Mouse (Mus musculus) retina, adult 2 months (tissue): ENCODE measurements around the gene Mgea5.

Source experiments
- DNase-seq: peaks from one replicate; pipeline ENCODE4 v3.0.0-alpha.2; 2012; ENCODE audit warnings: low read depth, low spot score

Gene Mgea5

GRCm38 (mm10) chr19:45796061-45796556 lies 12.5 kb upstream of the Mgea5 start:
- DNase-seq, result no peak

- DNase-seq, result no peak
Measured at GRCm38 (mm10) chr19:45795406-45795944, 11.8 kb upstream of the Mgea5 start.

DNA sequence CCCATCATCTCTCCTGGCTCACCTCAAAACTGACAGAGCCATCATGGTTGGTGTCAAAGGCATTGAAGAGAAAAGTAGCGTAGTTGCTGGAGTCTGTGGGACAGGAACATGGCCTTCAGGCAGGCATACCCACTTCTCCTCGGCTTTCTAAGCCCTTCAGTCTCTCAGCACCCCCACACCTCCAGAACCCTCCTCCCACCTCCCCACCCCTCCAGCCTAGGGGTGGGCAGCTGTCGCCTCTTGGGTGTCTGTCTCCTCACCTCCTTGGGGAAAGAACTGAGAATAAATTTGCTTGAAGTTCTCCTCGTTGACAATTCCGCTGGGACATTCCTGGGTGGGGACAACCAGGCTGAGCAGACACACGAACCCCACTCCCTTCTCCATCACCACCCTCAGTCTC lies 11.1 kb upstream of the Mgea5 start:
- no peak for DNase-seq

- no peak for DNase-seq
Measured at GRCm38 (mm10) chr19:45792404-45792803, 8.8 kb upstream of the Mgea5 start.

DNA sequence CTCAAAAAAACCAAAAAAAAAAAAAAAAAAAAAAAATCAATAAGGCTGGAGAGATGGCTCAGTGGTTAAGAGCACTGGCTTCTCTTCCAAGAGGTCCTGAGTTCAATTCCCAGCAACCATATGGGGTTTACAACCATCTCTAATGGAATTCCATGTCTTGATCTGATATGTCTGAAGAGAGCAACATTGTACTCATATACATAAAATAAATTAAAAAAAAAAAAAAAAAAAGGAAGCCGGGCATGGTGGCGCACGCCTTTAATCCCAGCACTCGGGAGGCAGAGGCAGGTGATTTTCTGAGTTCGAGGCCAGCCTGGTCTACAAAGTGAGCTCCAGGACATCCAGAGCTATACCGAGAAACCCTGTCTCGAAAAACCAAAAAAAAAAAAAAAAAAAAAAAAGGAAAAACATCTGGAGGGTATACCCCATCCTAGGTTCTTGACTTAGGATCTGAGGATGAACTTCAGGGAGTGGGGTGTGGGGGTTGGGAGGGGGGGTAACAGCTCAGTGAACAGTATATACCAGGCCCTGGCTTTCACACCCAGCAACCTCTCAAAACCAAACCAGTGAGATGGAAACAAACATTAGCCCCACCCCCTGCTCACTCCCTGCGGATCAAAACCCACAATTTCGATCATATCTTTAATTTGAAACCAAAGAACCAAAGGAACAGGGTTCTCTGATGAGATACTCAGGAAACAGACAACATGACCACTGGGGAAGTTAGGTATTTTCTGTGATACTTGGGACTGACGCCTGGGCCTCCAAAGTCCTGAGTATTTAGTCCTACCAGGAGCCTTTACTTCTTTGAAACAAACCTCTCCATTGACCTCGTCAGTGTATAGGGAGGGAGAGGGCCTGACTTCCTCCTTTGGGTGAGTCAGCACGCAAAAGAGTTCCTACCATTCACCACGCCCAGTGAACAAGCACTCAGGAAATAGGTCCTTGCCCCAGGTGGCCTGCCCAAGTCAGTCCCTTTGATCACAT lies 6.5 kb upstream of the Mgea5 start:
- DNase-seq, result no peak

- no peak for DNase-seq
Measured at GRCm38 (mm10) chr19:45789365-45789764, 5.7 kb upstream of the Mgea5 start.

DNA sequence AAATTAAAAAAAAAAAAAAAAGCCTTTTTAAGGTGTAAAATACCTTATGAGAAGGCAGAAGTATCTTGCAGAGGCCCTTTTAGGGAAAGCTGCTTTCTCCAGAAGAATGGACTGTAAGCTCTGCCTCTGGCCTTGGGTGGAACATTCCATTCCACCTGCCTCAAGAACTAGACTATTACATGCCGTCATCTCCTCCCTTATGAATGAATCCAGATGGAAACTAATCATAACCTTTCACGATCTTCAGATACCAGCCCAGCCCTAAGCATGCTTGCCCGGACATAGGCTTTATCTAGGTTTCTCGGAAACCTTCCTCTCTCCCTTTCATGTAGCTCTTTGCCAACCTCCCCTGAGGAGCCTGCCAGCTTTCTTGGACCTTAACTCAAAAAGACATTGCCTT lies 4.7 kb upstream of the Mgea5 start:
- DNase-seq, result no peak

DNA sequence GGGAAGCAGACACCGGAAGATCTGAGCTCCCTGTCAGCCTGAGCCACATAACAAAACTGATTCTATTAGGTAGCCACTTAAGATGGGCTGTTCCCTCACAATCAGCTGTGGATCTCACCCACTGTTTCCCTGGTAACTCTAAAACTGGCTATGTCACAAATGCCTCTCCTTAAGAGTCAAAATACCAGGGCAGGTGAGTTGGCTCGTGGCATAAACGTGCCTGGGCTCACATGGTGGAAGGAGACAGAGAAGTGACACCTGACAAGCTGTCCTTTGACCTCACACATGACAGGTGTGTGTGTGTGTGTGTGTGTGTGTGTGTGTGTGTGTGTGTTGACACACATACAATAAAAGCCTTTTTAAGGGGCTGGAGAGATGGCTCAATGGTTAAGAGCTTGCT lies 3.8 kb upstream of the Mgea5 start:
- no peak for DNase-seq

DNA sequence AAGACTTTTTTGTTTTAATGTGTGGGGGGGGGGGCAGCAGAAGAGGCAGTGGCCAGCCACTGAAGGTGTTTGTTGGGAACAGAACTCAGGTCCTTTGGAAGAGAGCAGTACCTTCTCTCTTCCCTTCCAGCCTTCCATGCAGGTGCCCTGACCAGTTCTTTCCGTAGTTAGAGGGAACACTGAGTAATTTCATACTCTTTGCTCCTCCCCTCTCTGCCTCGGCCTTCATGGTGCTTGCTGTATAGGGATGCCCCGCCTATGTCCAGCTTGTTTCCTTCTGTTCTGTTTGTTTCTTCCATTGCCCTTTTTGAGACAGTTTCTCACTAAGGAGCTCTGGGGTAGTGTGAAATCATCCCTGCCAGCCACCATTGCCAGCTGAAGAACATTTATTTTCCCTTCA lies 1.8 kb upstream of the Mgea5 start:
- DNase-seq, result no peak

- no peak for DNase-seq
Measured at GRCm38 (mm10) chr19:45783933-45784576, 418 bp upstream of the Mgea5 start.

DNA sequence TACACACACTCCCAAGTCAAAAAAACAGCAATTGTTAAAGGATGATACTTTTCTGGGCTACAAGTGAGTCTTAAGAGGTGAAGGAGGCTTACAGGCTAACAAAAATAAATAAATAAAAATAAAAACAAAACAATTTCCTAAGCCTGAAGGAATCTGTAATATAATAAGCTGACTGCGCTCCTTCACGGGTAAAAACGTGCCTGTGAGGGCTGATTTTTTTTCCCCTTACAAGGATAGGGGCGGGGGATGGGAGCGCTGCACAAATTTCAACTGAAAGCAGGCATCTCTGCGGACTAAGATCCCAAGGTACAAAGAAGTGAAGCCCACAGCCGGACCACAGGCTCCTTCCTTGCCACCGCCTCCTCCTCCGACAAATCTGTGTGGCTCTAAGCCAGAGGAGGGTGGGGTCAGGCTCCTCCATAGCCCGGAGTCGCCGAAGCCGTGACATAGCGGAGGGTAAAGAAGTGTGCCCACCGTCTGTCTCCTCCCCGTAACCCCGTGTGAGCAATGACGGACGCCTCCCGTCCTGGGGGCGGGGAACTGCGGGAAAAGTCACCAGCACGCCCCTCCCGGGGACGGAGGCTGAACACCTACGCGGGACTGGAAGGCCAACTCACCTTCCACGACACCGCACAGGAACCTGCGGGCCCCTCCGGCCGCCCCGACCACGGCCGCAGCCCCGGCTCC lies 1.2 kb downstream of the Mgea5 start:
- DNase-seq, result peak; percentile 30

DNA sequence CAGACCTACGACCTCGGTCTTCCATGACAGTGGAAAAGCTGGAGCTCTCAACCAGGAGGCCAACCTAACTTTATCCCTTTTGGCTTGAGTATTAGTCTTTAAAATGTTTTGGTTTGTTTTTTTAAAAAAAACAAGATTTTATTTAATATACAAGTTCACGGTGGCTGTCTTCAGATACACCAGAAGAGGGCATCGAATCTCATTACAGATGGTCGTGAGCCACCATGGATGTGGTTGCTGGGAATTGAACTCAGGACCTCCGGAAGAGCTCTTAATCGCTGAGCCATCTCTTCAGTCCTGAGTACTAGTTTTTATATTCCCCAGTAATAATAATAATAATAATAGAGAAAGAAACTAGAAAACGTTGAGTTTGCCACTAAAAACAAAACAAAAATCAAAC lies 2.0 kb downstream of the Mgea5 start:
- no peak for DNase-seq

DNA sequence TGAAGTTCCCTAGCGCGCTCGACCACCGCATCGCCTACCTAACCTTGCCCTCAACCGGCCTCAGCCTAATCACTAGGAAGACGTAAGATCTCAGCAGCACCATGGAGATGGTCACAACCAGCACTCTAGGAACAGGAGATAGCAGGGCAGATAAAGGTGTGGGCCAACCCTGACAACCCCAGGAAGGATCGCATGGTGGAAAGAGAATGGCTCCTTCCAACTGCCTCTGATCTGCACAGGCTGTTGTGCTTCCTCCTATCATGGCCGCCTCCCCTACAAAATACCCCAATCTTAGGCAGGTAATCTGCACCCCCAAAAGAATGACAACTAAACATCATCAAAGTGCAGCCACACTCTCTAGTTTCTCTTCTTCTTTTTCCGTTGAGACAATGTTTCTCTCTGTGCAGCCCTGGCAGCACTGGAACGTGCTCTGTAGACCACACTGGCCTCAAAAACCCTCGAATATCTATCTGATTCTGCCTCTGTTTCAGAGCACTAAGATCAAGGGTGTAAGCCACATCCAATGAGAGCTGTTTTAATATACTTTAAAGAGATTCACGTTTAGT lies 3.2 kb downstream of the Mgea5 start:
- DNase-seq, result no peak

DNA sequence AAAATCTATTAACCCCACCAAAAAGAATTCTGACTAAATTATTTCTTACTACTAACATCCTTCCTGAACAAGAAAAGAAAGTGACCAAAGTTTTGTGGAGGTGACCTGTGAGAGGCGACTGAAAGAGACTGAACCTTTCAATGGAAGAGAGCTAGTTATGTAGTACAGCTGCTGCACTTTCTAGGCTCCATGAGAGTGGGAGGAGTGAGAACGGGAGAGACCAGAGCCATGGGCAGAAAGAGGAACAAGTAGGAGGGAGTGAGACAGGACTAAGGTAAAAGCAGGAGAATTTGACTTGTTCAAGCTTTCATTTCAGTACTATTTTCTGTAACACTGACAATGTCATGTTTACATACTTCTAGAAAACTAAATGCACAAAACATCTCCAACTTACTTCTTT lies 8.2 kb downstream of the Mgea5 start:
- DNase-seq, result no peak

DNA sequence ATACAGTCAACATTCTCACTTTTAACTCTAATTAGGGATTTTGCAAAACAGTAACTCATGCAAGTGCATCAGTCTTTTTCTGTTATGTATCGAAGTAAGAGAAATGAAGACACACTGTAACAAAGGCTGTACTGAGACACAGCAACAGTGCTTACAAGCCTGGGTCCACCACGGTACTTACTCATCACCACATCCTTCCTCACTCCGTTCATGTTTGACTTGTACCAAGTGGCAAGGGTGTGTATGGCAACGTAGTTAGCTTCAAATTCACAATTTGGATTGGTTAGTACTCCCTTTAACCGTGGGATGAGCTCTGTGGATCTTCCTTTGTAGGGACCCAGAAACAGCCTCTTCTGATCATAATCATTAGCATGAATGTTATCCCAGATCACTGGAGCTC lies 12.1 kb downstream of the Mgea5 start:
- no peak for DNase-seq

DNA sequence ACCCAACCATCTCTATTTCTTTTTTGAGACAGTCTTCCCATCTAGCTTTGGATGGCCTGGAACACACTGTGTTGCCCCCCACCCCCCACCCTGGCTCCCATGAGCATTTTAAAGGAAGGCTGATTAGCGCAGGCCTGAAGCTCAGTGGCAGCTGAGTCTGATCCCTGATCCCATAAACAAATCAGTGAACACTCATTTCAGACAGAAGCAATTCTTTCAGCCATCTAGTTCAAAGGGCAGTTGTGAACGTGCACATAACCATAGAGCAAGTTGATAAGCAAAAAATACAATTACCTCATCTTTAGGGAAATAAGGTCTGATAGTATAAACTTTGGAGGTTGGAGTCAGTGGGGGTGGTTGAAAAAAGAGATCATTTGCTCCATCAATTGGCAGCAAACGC lies 22.8 kb downstream of the Mgea5 start:
- no peak for DNase-seq

DNA sequence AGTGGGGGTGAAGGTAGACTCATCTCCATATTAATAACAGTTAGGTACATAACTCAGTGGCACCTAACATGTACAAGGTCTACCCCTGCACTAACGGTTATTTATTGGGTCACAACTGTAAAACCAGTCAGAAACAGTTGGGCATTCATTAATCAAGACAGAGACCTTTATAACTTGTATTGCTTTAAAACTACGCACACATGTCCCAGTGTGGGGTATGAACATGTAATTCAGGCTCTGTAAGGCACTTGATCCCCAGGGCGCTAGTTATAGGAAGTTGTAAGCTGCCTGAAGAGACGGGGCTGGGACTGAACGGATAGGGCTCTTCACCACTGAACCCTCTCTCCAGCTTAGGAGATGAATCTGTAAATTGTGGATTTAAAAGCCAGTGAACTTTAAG lies 25.0 kb downstream of the Mgea5 start:
- DNase-seq, result no peak

- no peak for DNase-seq
Measured at GRCm38 (mm10) chr19:45753551-45753950, 30.1 kb downstream of the Mgea5 start.

DNA sequence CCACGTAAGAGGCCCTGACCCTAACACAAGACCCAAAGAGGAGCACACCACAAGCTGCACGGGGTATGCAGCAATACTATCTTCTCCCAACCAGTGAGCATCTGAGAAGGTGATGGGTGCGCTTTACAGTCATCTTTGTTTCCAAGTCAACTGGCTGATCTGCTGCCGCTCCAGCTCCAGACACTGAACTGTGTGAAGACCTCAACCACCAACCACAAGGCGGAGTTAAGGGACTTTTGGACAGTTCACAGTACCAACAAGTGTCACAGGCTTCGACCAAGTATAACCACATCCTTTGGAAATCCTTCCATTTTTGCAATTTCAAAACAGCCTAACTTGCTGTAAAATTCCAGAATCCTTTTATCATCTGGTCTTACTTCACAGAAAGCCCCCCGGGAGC lies 31.8 kb downstream of the Mgea5 start:
- no peak for DNase-seq

- DNase-seq, result peak; percentile 66
Measured at GRCm38 (mm10) chr19:45749243-45750043, 34.2 kb downstream of the Mgea5 start, which contains the start of gene Npm3. Gene Npm3, minus strand, starts transcription at chr19:45749591.
